ENCODE assay signal across 10 mouse cellular contexts in genomic region chr10:6979216-6979615, GRCm38 (mm10).
DNase-seq lines count a peak whose midpoint lies in the region; ATAC-seq and TF ChIP-seq lines count a peak whose summit lies in the region.
"Had no signal": no experiment of that assay in that cellular context is flagged by ENCODE, and none has a peak within 500 bp of the region (broad histone marks: within the 10 kb centered on the region; RNA-seq: fewer than 3 reads in every experiment).

No protein-coding gene starts in this region.

- H3K4me1 ChIP-seq in liver, postnatal 0 days (ENCODE audit: insufficient read depth): no peaks in the 10 kb centered on the region; the same call in none of the 2 replicates
- no peaks in the 10 kb centered on the region for H3K4me1 ChIP-seq in midbrain, embryonic 14.5 days (ENCODE audit: control insufficient read depth, insufficient read depth, low read length)
- peaks cover 6% of the 10 kb centered on the region; the same call in 1 of the 2 replicates for H3K4me1 ChIP-seq in kidney, embryonic 16.5 days (ENCODE audit: insufficient read depth, low read length)

- no peak overlapping the region for H3K27ac ChIP-seq in liver, postnatal 0 days (ENCODE audit: low read depth)
- H3K27ac ChIP-seq in midbrain, embryonic 14.5 days (replicated peaks; ENCODE audit: low read depth, low read length): no peak overlapping the region
- no peak overlapping the region for H3K27ac ChIP-seq in kidney, embryonic 16.5 days (ENCODE audit: low read length)

- no peak for TF ChIP-seq EP300 in liver, postnatal 0 days (IDR thresholded peaks at IDR 0.05; ENCODE audit: low read depth)

- WGBS in liver, postnatal 0 days (ENCODE audit: insufficient replicate concordance): 41% methylated on average over 7 of the region's 7 CpGs
- WGBS in midbrain, embryonic 14.5 days: 72% methylated on average over 7 of the region's 7 CpGs
- WGBS in kidney, embryonic 16.5 days: 70% methylated on average over 7 of the region's 7 CpGs

- no peak for ATAC-seq in liver, postnatal 0 days
- ATAC-seq in midbrain, embryonic 14.5 days (ENCODE audit: low FRiP score, low TSS enrichment): peak; percentile 18; the same call in 1 of the 2 replicates
- ATAC-seq in kidney, embryonic 16.5 days (ENCODE audit: low FRiP score, low TSS enrichment): no peak
- no peak for ATAC-seq in CD4-positive, CD25-positive, alpha-beta regulatory T cell, adult 4 months

- H3K27me3 ChIP-seq in liver, postnatal 0 days (ENCODE audit: insufficient read depth, low read length): no peaks in the 10 kb centered on the region
- no peaks in the 10 kb centered on the region for H3K27me3 ChIP-seq in midbrain, embryonic 14.5 days (ENCODE audit: control insufficient read depth, insufficient read depth, low read length)
- no peaks in the 10 kb centered on the region for H3K27me3 ChIP-seq in kidney, embryonic 16.5 days (ENCODE audit: insufficient read depth, low read length)

- DNase-seq in liver, postnatal 0 days: no peak
- DNase-seq in liver: no peak
- DNase-seq in cerebellum, adult 11 months: peak; percentile 65
- peak; percentile 76 to 79 for DNase-seq in cerebellum, postnatal 10 days
- no peak for DNase-seq in midbrain, embryonic 14.5 days
- DNase-seq in ovary, postnatal 10 days (ENCODE audit: low spot score): no peak
- DNase-seq: adrenal gland, postnatal 36 days; heart, postnatal 4 days had no signal

- no peak for TF ChIP-seq CTCF in liver, postnatal 0 days (IDR thresholded peaks at IDR 0.05; ENCODE audit: low read depth)

- no peaks in the 10 kb centered on the region for H3K9me3 ChIP-seq in liver, postnatal 0 days (ENCODE audit: low read length)
- H3K9me3 ChIP-seq in midbrain, embryonic 14.5 days (ENCODE audit: control insufficient read depth, low read length): no peaks in the 10 kb centered on the region
- 0 out of 2 replicates have a peak, but pooled peaks cover 2% of the 10 kb centered on the region for H3K9me3 ChIP-seq in kidney, embryonic 16.5 days (ENCODE audit: low read length)

- H3K9ac ChIP-seq in liver, postnatal 0 days (replicated peaks): no peak overlapping the region
- H3K9ac ChIP-seq in midbrain, embryonic 14.5 days (replicated peaks; ENCODE audit: low read length): no peak overlapping the region
- no peak overlapping the region for H3K9ac ChIP-seq in kidney, embryonic 16.5 days (replicated peaks; ENCODE audit: low read length)

- H3K36me3 ChIP-seq in liver, postnatal 0 days (replicated peaks; ENCODE audit: insufficient read depth, low read length): no peaks in the 10 kb centered on the region
- H3K36me3 ChIP-seq in midbrain, embryonic 14.5 days (ENCODE audit: control insufficient read depth, insufficient read depth, low read length): no peaks in the 10 kb centered on the region
- H3K36me3 ChIP-seq in kidney, embryonic 16.5 days (ENCODE audit: insufficient read depth, low read length): no peaks in the 10 kb centered on the region

- H3K4me2 ChIP-seq in liver, postnatal 0 days (ENCODE audit: low read depth, low read length): peak overlapping the region; percentile 52
- peak overlapping the region; percentile 51; the same call in 1 of the 2 replicates for H3K4me2 ChIP-seq in midbrain, embryonic 14.5 days (ENCODE audit: low read length)
- H3K4me2 ChIP-seq in kidney, embryonic 16.5 days (replicated peaks; ENCODE audit: low read depth, low read length): no peak overlapping the region

- H3K4me3 ChIP-seq in liver, postnatal 0 days (ENCODE audit: low read depth, low read length): peak overlapping the region; percentile 22
- H3K4me3 ChIP-seq in midbrain, embryonic 14.5 days (replicated peaks; ENCODE audit: low read depth, low read length): no peak overlapping the region
- no peak overlapping the region for H3K4me3 ChIP-seq in kidney, embryonic 16.5 days (ENCODE audit: low read length)

Comparison
In these comparisons a context has a peak if more than half of its experiments do, and no peak if none do; other contexts are left out.
1. DNase-seq: peak in cerebellum, adult 11 months (single experiment) and cerebellum, postnatal 10 days (2 of 2); none in liver, postnatal 0 days (single experiment), liver (single experiment), midbrain, embryonic 14.5 days (single experiment) and ovary, postnatal 10 days (single experiment).